Mouse (Mus musculus): ENCODE data around the gene Nlrp6. TPM values are rescaled to one million over a fixed set of nuclear protein-coding genes. Genes with fewer than 3 reads are reported as not detected.

The Nlrp6 gene
- polyA plus RNA-seq, 1 experiment from 2014 or later: 0.08 TPM

GRCm38 (mm10) chr7:140941222-140942051 lies 20.7 kb downstream of the Nlrp6 start, which contains the start of gene Pgghg:
TSS of gene Pgghg (plus strand) at chr7:140941391.
- peak within 1 kb of the TSS; percentile 87 for H3K4me2 ChIP-seq
- H3K27me3 ChIP-seq (ENCODE audit: insufficient read depth, low read length): no peaks in the 10 kb centered on the region
- 2% methylated on average over 33 of the region's 33 CpGs for WGBS
- no peaks in the 10 kb centered on the region for H3K9me3 ChIP-seq (ENCODE audit: low read depth, low read length)
- peak within 1 kb of the TSS; percentile 52 for H3K4me3 ChIP-seq (ENCODE audit: low read depth, low read length)
- H3K4me1 ChIP-seq (ENCODE audit: insufficient read depth): peaks cover 15% of the 10 kb centered on the region; the same call in 1 of the 2 replicates
- ATAC-seq (ENCODE audit: insufficient read depth) (peak; percentile 88), DNase-seq (peak; percentile 94)
- H3K36me3 ChIP-seq (ENCODE audit: insufficient read depth): peaks cover 18% of the 10 kb centered on the region
- peak within 1 kb of the TSS; percentile 95 for H3K27ac ChIP-seq (ENCODE audit: low read depth)
- H3K9ac ChIP-seq: peak within 1 kb of the TSS; percentile 73
- peak; percentile 96 for TF ChIP-seq CTCF (IDR thresholded peaks at IDR 0.05; ENCODE audit: low read depth)

GRCm38 (mm10) chr7:140942341-140942740 lies 21.6 kb downstream of the Nlrp6 start:
- no peak for TF ChIP-seq CTCF (IDR thresholded peaks at IDR 0.05; ENCODE audit: low read depth)
- Histone ChIP-seq H3K27ac (ENCODE audit: low read depth) (peak overlapping the region; percentile 95), H3K4me1 (ENCODE audit: insufficient read depth) (peaks cover 15% of the 10 kb centered on the region; the same call in 1 of the 2 replicates), H3K36me3 (ENCODE audit: insufficient read depth) (peaks cover 24% of the 10 kb centered on the region), H3K9ac (peak overlapping the region; percentile 73), H3K27me3 (ENCODE audit: insufficient read depth, low read length) (no peaks in the 10 kb centered on the region), H3K4me3 (ENCODE audit: low read depth, low read length) (peak overlapping the region; percentile 52), H3K4me2 (peak overlapping the region; percentile 87), H3K9me3 (ENCODE audit: low read depth, low read length) (no peaks in the 10 kb centered on the region)
- 37% methylated on average over 9 of the region's 9 CpGs for WGBS
- no peak for DNase-seq
- no peak; the same call in 1 of the 2 replicates for ATAC-seq (ENCODE audit: insufficient read depth)

GRCm38 (mm10) chr7:140942811-140943210 lies 22.1 kb downstream of the Nlrp6 start:
- no peak for ATAC-seq (ENCODE audit: insufficient read depth)
- 83% methylated on average over 10 of the region's 10 CpGs for WGBS
- peak overlapping the region; percentile 95; the same call in 1 of the 2 replicates for H3K27ac ChIP-seq (ENCODE audit: low read depth)
- H3K4me2 ChIP-seq: peak overlapping the region; percentile 87
- H3K36me3 ChIP-seq (ENCODE audit: insufficient read depth): peaks cover 29% of the 10 kb centered on the region
- H3K9me3 ChIP-seq (ENCODE audit: low read depth, low read length): no peaks in the 10 kb centered on the region
- H3K9ac ChIP-seq: no peak overlapping the region
- H3K4me3 ChIP-seq (ENCODE audit: low read depth, low read length): no peak overlapping the region
- H3K4me1 ChIP-seq (ENCODE audit: insufficient read depth): peaks cover 15% of the 10 kb centered on the region; the same call in 1 of the 2 replicates
- TF ChIP-seq CTCF (IDR thresholded peaks at IDR 0.05; ENCODE audit: low read depth): no peak
- no peak for DNase-seq
- H3K27me3 ChIP-seq (ENCODE audit: insufficient read depth, low read length): no peaks in the 10 kb centered on the region

- peaks cover 35% of the 10 kb centered on the region for H3K36me3 ChIP-seq (ENCODE audit: insufficient read depth)
- no peak overlapping the region for H3K4me2 ChIP-seq
- no peak for TF ChIP-seq CTCF (IDR thresholded peaks at IDR 0.05; ENCODE audit: low read depth)
- no peak overlapping the region for H3K4me3 ChIP-seq (ENCODE audit: low read depth, low read length)
- peaks cover 15% of the 10 kb centered on the region; the same call in 1 of the 2 replicates for H3K4me1 ChIP-seq (ENCODE audit: insufficient read depth)
- H3K9me3 ChIP-seq (ENCODE audit: low read depth, low read length): no peaks in the 10 kb centered on the region
- 63% methylated on average over 4 of the region's 4 CpGs for WGBS
- no peak for DNase-seq
- no peak for ATAC-seq (ENCODE audit: insufficient read depth)
- H3K27ac ChIP-seq (ENCODE audit: low read depth): no peak overlapping the region
- H3K27me3 ChIP-seq (ENCODE audit: insufficient read depth, low read length): no peaks in the 10 kb centered on the region
- H3K9ac ChIP-seq: no peak overlapping the region
Measured at GRCm38 (mm10) chr7:140943356-140943755, 22.7 kb downstream of the Nlrp6 start.

- TF ChIP-seq CTCF (IDR thresholded peaks at IDR 0.05; ENCODE audit: low read depth): no peak
- peaks cover 12% of the 10 kb centered on the region; the same call in 1 of the 2 replicates for H3K4me1 ChIP-seq (ENCODE audit: insufficient read depth)
- H3K4me2 ChIP-seq: no peak overlapping the region
- peaks cover 43% of the 10 kb centered on the region for H3K36me3 ChIP-seq (ENCODE audit: insufficient read depth)
- H3K4me3 ChIP-seq (ENCODE audit: low read depth, low read length): no peak overlapping the region
- DNase-seq: no peak
- 79% methylated on average over 7 of the region's 7 CpGs for WGBS
- no peak overlapping the region for H3K9ac ChIP-seq
- H3K9me3 ChIP-seq (ENCODE audit: low read depth, low read length): no peaks in the 10 kb centered on the region
- no peak for ATAC-seq (ENCODE audit: insufficient read depth)
- no peaks in the 10 kb centered on the region for H3K27me3 ChIP-seq (ENCODE audit: insufficient read depth, low read length)
- H3K27ac ChIP-seq (ENCODE audit: low read depth): no peak overlapping the region
Measured at GRCm38 (mm10) chr7:140944236-140944635, 23.5 kb downstream of the Nlrp6 start.

GRCm38 (mm10) chr7:140945247-140945646 lies 24.5 kb downstream of the Nlrp6 start:
- no peak overlapping the region for H3K27ac ChIP-seq (ENCODE audit: low read depth)
- H3K27me3 ChIP-seq (ENCODE audit: insufficient read depth, low read length): no peaks in the 10 kb centered on the region
- H3K4me2 ChIP-seq: no peak overlapping the region
- ATAC-seq (ENCODE audit: insufficient read depth): no peak
- peaks cover 13% of the 10 kb centered on the region; the same call in 1 of the 2 replicates for H3K4me1 ChIP-seq (ENCODE audit: insufficient read depth)
- WGBS: 96% methylated on average over 5 of the region's 5 CpGs
- TF ChIP-seq CTCF (IDR thresholded peaks at IDR 0.05; ENCODE audit: low read depth): no peak
- H3K36me3 ChIP-seq (ENCODE audit: insufficient read depth): peaks cover 53% of the 10 kb centered on the region
- DNase-seq: no peak
- H3K4me3 ChIP-seq (ENCODE audit: low read depth, low read length): no peak overlapping the region
- no peak overlapping the region for H3K9ac ChIP-seq
- H3K9me3 ChIP-seq (ENCODE audit: low read depth, low read length): no peaks in the 10 kb centered on the region

- Histone ChIP-seq H3K27me3 (ENCODE audit: insufficient read depth, low read length) (no peaks in the 10 kb centered on the region), H3K9ac (no peak overlapping the region), H3K27ac (ENCODE audit: low read depth) (no peak overlapping the region), H3K4me1 (ENCODE audit: insufficient read depth) (peaks cover 8% of the 10 kb centered on the region; the same call in 1 of the 2 replicates), H3K4me2 (no peak overlapping the region), H3K9me3 (ENCODE audit: low read depth, low read length) (no peaks in the 10 kb centered on the region), H3K36me3 (ENCODE audit: insufficient read depth) (peaks cover 55% of the 10 kb centered on the region), H3K4me3 (ENCODE audit: low read depth, low read length) (no peak overlapping the region)
- no peak for TF ChIP-seq CTCF (IDR thresholded peaks at IDR 0.05; ENCODE audit: low read depth)
- 87% methylated on average over 10 of the region's 10 CpGs for WGBS
- DNase-seq (no peak), ATAC-seq (ENCODE audit: insufficient read depth) (no peak)
Measured at GRCm38 (mm10) chr7:140946311-140946710, 25.6 kb downstream of the Nlrp6 start.
